Mouse (Mus musculus) lung, postnatal 0 days (tissue): ENCODE measurements around the gene Mfsd1.

ENCODE experiments used
- CTCF ChIP-seq: IDR thresholded peaks from 2 replicates; pipeline ENCODE4 v1.5.1; 2016; ENCODE audit warnings: antibody characterized with exemption, mild to moderate bottlenecking
- EP300 ChIP-seq: IDR thresholded peaks from 2 replicates; pipeline ENCODE4 v1.6.1; 2016; ENCODE audit warnings: antibody characterized with exemption, mild to moderate bottlenecking, control low read depth

GRCm38 (mm10) chr3:67565540-67566227 is 16.9 kb upstream of the Mfsd1 start:
- no peak for TF ChIP-seq EP300
- no peak for TF ChIP-seq CTCF
